Mouse (Mus musculus) gastrocnemius, postnatal 4 days (tissue): ENCODE results near the gene Bspry. TPM values are rescaled to one million over a fixed set of nuclear protein-coding genes. Genes with fewer than 3 reads are reported as not detected.
A peak's percentile ranks its signal among the peaks of the same experiment; 100 is the strongest.

ENCODE experiments used
- DNase-seq, 2 experiments: peaks; one replicate each; pipeline ENCODE4 v3.0.0; 2021 to 2022; ENCODE audit warnings: low spot score in 2 of 2, mixed read lengths in 2 of 2
- total RNA-seq, 2 experiments: library from RNA; stranded (reverse); gene quantifications; 2 replicates each; pipeline ENCODE4 v1.2.3; 2021

Bspry gene
- total RNA-seq, 2 experiments from 2014 or later = 1.1 to 1.7 TPM

- no peak for DNase-seq
These were observed 35.6 kb downstream of the Bspry start for GRCm38 (mm10) chr4:62515490-62515889.

GRCm38 (mm10) chr4:62516079-62516478, 36.2 kb downstream of the Bspry start:
- DNase-seq = no peak

- DNase-seq = no peak
These were observed 36.7 kb downstream of the Bspry start for GRCm38 (mm10) chr4:62516579-62516978.

GRCm38 (mm10) chr4:62517046-62517445, 37.2 kb downstream of the Bspry start:
- no peak for DNase-seq

- no peak for DNase-seq
These were observed 37.9 kb downstream of the Bspry start for GRCm38 (mm10) chr4:62517538-62518415.

- DNase-seq = no peak
These were observed 38.7 kb downstream of the Bspry start for GRCm38 (mm10) chr4:62518416-62519121.

- DNase-seq = no peak
These were observed 39.4 kb downstream of the Bspry start for GRCm38 (mm10) chr4:62519122-62519848.

GRCm38 (mm10) chr4:62519849-62520233, 40.0 kb downstream of the Bspry start, which contains the start of gene Alad:
Alad (minus strand) TSS chr4:62519918.
- peak; percentile 73 to 84 for DNase-seq

- DNase-seq = no peak
These were observed 41.1 kb downstream of the Bspry start for GRCm38 (mm10) chr4:62520892-62521400.

- DNase-seq = peak; percentile 96 to 98
These were observed 45.0 kb downstream of the Bspry start, which contains the start of the genes Pole3 and 4933430I17Rik for GRCm38 (mm10) chr4:62524651-62525488. Pole3 (minus strand) TSS chr4:62525068. 4933430I17Rik (plus strand) TSS chr4:62525369.

- no peak for DNase-seq
These were observed 45.6 kb downstream of the Bspry start for GRCm38 (mm10) chr4:62525489-62525811.

- DNase-seq = no peak
These were observed 46.4 kb downstream of the Bspry start for GRCm38 (mm10) chr4:62526256-62526655.

- no peak for DNase-seq
These were observed 47.8 kb downstream of the Bspry start for GRCm38 (mm10) chr4:62527655-62528054.

- no peak for DNase-seq
These were observed 53.9 kb downstream of the Bspry start for GRCm38 (mm10) chr4:62533729-62534128.

GRCm38 (mm10) chr4:62541802-62542201, 61.9 kb downstream of the Bspry start:
- DNase-seq = no peak

GRCm38 (mm10) chr4:62543782-62544181, 63.9 kb downstream of the Bspry start:
- DNase-seq = no peak

- no peak for DNase-seq
These were observed 64.9 kb downstream of the Bspry start for GRCm38 (mm10) chr4:62544801-62545200.
